Mouse (Mus musculus) retina, postnatal 7 days (tissue): ENCODE data around the gene Timm8a2.

Experiments
- DNase-seq: peaks from one replicate; pipeline ENCODE4 v3.0.0-alpha.2; 2012; ENCODE audit warnings: low read depth, low spot score

Gene Timm8a2

DNA sequence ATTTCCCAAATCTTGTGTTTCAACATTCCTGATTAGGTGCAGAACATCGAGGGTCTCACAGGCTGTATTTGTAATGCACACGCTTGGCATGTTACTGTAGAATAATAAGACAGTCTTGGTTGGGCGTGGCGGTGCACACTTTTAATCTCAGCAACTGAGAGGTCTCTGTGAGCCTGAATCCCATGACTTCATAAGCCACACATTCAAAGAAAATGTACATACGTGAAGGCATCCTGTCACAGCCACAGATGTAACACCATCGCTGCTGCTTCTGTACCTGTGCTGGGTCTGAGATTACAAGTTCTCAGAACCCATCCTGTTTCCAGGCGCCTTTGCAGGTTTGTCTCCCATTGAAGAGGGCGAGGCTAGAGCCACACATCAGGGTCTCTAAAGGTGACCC is 22.7 kb upstream of the Timm8a2 start:
- DNase-seq, result no peak

DNA sequence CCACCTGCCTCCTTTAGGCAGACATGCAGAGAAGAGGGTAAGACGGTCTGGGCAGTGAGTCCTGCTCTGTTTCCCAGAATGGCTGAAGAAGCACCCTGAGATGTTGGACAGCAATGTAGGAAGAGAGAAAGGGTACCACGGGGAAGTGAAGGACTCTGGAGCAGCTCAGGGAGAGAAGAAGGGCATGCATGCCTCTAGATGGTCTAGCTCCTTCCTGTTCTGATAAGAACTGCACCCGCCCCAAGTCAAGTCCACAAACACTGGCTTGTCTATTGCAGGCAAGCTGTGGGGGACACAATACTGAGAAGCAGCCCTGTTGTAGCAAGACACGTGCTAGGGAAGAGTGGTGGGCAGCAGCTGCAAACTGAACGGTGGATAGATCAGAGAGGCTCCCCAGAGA is 22.3 kb upstream of the Timm8a2 start:
- no peak for DNase-seq

DNA sequence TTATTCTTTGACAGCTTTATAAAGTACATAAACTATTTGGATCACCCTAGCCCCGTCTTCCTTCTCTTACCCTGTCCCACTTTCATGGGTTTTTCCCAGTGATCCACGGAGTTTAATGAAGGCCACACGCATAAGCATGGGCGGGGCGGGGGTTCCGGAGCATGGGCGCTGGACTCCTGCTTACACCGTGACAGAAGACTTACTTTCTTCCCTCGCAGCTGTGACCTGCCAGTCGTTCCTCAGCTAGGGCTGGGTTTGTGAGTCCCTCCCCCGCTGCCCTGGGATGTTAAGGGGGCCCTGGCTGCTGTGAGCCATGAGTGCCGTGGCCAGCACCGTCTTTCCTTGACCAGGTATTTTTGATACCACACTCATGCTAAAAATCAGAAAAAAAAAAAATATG is 21.7 kb upstream of the Timm8a2 start:
- no peak for DNase-seq

DNA sequence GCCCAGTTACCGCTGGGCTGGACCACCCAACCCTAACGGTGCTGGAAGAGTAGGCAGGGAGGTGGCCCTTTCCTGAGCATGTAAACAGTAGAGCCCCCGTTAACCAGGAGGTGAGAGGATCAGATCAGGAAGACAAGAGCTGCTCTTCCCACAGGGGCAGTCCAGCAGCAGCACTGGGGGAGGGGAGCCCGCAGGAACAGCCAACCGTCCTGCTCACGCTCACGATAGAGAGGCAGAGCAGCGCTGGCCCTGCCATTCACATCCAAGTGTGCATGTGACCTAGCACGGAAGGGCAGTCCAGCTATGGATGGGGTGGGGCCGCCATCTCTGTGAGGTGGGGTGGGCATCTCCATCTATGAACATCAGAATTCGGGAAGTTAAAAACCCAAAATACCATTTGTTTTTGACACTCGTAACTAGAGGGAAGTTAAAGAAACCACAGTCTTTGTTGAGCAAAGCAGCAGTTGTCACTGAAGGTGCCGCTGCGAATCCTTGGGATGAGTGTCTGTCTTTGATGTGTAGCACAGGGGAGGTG is 21.0 kb upstream of the Timm8a2 start:
- no peak for DNase-seq

DNA sequence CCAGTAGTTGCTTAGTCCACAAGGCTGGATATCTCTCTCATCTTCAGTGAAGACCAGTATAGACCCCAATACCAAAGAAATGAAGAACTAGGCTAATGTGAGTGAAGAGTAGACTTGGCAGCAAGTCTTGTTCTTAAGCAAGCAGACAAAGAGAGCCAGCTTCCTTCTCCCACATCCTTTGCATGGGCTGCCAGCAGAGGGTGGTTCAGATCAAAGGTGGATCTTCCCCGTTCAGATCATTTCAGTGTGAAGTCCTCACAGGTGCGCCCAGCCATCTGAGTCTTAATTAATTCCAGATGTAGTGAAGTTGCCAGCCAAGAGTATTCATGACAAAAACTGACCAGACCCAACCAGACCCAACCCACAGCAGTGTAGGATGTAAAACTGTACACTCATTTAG is 16.5 kb upstream of the Timm8a2 start:
- no peak for DNase-seq

DNA sequence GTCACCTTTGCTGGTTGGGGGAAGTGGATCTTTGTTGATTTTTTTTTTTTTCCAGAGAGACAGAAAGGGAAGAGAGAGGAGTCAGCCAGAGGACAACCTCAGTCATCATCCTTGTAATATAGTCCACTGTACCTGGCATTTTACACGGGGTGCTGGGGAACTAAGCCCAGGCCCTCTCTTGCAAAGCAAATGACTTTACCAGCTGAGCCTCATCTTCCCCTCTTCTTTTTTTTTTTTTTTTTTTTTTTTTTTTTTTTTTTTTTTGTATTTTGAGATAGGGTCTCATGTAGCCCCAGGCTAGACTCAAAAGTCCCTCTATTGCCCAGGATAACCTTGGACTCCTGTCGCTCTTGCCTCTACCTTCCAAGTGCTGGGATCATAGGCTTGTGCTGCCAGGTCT is 15.1 kb upstream of the Timm8a2 start:
- no peak for DNase-seq

DNA sequence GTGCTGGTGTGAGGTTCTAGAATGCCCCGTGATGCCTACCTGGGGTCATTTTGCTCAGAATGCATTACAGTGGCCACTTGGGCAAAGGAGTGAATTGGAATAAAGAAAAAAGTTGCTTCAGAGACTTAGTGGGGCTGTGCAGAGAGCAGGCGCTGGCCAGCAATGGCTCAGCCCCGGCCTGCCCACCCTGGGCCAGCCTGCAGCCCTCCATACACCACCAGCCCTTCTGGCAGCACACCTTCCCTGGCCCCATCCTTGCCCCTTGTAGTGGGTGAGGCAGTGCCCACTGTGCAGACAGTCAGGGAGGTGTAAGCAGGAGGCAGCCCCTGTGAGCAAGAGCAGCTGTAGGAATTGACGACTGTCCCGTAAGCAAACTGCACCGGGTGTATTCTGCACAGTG is 13.9 kb upstream of the Timm8a2 start:
- no peak for DNase-seq

DNA sequence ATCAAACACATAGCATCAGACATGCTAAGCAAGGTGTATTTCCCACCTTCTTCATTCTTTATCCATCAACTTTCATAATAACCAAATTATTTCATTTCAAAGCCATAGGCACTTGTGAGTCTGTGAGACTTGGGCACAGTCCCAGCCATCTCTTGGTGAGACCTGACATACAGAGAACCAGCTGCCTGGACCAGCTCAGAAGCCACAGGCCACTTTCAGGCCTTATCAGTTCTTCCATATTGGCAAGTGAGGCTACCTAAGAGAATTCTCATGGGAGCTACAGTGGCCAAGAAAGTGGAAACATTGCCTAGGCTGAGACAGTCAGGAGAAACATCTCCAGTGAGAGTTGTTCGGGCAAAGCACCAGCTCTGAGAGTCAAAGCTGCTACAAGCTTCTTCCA is 11.4 kb upstream of the Timm8a2 start:
- no peak for DNase-seq

DNA sequence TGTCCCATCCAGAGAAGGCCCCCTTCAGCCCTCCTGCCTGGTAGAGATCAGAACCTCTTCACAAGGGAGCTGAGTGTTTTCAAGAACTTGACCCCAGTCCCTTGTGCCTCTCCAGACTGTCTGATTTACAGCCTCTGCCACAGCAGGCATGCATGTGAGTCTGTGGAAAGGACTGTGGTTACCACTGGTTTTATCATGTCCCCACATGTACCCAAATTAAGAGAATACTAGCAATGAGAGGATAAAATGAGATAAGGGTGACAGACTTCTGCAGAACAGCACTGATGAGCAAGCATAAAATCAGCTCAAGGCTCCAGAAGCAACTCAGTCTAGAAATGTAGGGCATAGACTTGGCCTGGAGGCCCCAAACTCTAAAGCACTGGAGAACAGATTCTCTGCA is 10.5 kb upstream of the Timm8a2 start:
- DNase-seq, result no peak

DNA sequence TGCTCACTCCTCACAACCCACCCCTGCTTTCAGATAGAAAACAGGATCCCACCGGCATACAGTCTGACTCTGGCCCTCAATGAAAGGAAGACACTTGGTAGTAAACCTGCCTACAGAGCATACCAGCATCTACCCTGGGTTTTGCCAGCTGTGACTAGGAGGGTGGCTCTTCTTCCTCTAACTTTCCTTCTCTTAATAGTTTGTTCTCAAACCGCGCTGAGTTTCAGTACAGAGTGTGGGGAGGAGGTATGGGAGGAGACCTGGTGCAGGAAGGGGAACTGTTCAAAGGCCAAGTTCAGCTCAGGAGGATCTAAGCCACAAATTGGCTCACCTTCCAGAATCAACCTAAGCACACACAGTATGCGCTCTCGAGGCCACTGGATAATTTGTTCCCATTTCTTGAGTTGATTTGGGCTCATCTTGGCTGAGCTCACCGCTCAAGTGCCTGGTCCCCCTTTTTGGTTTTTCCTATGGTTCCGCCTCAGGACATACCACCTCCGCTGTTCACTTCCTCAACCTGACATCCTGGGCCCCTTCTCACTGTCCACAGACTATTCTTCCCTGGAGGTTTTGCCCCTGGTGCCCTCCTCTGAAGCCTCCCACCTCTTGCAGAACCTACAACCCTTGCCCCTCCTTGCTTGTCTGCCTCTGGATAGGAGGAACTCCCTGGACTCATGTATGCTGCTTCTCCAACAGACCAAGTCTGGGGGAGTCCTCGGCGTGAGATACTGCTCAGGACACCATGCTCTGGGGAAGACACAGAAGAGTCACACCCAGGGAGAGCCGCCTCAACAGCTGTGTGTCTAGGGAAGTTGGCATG is 5.3 kb upstream of the Timm8a2 start:
- DNase-seq, result no peak

DNA sequence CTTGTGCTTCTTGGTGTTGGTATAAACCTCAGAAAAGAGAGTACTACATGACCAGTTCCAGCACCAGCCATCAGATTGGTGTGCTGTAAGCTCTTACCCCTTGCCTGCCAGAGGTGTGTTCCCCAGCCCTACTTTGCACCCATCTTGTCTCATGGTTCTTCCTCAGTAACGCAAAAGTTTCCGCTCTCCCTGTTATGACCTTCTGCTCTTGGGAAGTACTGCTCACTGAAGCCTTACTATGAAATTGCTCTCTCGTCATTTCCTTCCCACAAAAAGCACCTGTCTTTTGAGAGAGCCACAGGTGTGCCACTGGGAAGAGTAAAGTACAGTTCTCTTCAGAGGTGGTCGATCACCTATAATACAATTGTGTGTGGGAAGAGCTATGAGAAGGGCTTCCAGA is 4.6 kb upstream of the Timm8a2 start:
- DNase-seq, result no peak

DNA sequence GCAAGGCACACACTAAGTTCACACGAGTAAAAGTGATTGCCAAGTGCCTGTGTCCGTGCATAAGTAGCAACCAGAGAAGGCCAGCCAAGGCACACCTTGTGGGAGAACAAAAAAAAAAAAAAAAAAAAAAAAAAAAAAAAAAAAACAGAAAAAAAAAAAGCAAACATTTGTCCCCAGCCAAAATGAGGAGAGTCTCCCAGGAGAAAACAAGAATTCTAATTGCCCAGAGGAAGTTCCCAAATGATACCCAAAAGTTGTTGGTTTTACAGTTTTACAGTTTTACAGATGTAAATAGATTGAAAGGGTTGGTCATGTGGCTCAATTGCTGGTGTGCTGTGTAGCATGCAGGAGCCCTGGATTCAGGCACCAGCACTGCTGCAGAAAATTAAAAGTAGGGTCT is 2.4 kb upstream of the Timm8a2 start:
- DNase-seq, result no peak

DNA sequence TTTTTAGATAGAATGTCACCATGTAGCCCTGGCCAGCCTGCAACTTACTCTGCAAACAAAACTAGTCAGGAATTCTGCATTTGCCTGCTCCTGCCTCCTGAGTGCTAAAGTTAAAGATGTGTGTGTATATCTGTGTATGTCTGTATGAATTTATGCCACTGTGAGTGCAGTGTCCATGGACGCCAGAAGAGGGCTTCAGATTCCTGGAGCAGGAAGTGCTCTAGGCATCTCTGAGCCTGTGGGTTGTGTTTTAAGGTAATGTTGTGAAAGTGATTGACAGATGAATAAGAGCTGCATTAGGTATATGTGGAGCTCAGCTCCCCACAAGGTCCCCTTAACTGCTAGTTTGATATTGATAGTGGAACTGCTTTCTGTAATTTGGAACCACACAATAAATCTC is 707 bp downstream of the Timm8a2 start:
- no peak for DNase-seq

DNA sequence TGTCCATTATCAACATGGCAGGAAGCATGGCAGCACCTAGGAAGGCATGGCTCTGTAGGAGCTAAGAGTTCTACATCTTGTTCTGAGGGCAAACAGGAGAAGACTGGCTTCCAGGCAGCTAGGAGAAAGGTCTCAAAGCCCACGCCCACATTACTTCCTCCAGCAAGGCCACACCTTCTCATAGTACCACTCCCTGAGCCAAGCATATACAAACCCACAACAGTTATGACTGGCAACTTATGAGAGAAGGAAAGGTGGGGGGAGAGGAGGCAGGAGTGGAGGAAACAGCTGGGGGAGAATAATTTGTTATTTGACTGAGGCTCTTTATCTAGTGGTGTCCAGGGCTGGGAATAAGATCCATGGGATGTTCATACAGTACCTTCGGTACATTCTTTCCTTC is 1.4 kb downstream of the Timm8a2 start:
- no peak for DNase-seq

DNA sequence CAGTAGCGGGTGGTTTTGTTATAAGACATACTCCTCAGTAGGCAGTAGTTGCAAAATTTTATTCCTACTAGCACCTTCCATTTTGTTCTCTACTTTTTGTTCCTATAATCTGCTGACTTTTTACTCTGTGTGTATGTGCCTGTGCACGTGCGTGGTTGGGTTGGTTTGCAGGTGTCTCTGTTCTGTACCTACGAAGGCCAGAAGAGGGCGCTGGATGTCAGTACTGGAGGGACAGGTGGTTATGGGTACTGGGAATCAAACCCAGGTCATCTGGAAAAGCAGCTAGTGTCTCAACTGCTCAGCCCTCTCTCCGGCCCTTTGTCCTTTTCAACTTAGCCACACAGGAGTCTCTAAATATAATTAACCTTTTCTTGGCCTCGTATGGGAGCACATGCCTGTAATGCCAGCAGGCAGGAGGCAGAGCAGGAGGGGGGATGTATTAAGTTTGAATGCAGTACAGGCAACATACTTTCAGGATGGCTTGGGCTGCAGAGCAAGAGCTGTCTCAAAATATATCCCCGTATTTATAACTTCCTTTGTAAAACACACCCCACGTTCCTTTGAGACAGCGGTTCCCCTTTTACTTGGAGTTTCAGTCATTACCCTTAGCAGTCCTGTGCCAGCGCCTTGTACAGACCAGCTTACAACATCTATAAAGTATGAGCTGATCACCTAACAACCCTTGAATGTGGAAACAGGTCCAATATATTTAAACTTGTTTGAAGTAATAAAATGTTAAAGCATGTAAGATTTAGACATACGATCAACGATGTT is 4.6 kb downstream of the Timm8a2 start:
- no peak for DNase-seq

DNA sequence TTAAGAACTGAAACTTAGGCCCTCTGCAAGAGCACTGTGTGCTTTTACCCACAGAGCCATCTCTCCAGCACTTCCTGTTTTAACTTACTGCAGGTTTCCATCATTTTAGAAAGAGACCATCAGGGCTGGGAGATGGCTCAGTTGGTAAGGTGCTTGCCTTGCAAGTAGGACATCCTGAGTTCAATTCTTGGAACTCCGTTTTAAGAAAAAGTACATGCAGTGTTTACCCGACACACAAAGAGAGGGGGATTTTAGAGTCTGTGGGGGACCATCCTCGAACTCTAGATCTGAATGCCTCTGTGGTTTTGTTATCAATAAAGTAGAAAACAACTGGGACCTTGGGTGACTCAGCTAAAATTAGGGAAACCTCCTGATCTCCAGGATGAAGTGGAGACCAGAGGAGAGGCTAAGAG is 6.9 kb downstream of the Timm8a2 start:
- no peak for DNase-seq

DNA sequence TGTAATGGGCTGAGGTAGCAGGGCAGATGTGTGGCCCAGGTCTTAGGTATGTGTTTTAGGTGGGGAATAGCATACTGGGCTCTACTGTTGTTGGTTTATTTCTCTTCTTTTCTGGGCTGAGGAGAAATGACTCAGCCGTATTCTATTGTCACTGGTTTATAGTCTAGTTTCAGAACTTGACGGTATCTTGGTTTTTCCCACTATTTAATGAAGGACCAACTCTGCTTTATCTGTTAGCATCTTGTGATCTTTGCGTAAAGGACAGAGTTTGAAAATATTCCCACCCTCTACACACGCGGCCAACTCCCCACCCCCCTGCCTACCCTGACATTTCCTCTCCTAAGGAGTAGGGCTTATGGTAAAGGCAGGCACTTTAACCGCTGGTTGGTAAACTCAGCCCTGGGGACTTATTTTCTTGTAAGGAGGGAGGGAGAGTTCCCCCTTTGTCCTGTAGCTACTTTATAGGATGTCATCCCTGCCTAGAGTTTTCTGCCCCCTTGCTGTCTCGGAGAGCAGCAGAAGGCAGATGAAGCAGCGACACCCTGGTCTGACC is 7.7 kb downstream of the Timm8a2 start:
- DNase-seq, result no peak

DNA sequence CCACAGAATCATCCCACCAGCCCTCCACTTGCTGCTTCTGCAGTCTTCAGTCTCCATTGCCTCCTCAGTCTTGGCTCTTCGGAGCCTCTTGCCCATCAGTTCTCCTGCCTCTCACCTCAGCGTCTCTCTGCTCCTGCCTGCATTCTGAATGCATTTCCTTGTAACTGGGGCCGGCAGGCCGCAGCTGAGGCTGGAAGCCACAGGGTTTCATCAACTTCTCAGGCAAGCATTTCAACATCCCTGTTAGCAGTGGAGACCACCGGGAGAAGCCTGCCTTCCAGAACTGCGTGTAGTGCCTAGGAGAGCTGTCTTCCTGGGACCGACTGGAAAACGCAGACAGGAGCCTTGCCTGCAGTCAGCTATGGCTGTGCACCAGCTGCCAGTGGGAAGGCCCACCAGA is 13.3 kb downstream of the Timm8a2 start:
- no peak for DNase-seq

DNA sequence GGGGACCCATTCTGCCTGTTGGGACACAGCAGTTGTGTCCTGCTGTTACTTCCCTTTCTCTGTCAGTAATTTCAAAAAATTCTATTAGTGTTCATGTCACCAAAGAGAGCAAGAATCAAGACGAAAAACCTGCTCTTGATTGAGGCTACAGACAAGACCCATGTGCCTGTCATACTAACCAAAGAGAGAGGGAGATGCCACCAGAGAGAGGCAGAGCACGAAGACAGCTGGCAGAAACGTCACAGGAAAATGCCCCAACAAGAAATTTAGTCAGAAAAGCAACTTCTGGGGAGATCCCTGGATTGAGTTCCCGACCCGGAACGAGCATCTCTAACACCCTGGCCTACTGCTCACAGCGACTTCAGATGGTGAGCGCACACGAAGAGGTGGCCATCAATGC is 14.3 kb downstream of the Timm8a2 start:
- DNase-seq, result no peak

DNA sequence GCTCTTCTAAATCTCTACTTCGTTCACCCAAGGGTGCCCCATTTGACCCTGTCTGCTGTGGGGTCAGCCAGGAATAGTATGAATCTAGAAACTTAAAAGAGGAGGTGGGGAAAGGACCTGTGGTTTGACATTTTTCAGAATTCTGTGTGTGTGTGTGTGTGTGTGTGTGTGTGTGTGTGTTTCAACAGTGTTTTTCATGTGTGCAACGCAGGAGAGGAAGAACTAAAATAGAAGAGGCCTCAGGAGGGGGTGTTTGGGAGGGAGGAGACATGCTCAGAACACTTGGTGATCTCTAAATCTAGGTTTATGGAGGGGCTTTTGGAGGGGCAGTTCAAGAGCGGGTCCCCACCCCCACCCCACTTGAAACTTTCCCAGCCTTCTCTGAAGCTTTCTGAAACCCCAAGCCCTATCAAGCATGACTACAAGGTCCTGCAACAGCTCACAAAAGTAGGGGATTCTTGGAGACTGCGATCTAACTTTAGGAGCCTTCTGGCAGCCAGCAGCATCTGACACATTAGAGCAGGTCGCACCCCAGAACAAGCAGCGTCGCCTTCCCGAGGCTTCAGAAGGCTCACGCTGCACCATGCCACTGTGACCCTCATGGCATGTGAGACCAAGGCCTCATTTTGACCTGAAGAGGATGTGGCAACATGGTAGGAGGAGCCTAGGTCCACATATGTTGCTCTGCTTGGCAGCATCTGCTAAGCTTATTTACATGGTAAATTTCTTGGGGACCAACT is 18.6 kb downstream of the Timm8a2 start:
- DNase-seq, result no peak

DNA sequence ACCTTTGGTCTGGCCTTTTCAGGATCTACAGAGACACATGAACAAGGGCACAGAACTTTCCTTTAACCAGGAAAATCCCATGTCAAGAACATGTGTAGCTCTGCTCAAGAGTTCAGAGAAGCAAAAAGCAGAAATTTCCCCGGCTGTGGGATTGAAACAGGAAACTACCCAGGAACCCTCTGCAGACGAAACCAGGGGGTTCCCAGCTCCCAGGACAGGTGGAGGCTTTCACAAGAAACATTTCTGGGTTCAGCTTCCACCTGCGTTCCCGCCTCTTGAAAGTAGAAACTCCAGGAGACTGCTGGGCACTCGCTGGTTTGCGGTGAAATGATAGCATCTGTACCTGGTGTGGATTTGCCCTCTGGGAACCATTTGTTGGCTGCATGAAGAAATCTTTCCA is 22.4 kb downstream of the Timm8a2 start:
- no peak for DNase-seq

DNA sequence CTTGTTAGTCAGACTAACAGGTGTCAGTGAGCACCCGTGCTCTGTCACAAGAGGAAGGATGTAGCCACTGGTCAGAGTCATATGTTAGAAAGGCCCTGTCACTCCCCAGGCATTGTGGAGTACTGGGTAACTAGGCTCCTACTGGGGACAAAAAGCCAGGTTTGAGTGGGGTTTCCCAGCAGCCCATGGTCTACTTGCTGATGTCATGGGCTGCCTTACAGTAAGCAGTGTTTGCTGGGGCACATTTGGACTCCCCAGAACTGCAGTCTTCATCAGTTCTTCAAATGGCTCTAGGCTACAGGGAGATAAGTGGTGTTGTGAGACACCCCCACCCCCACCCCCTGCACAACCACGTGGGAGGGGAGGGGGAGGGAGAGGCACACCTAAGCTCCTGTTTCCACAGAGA is 23.5 kb downstream of the Timm8a2 start:
- DNase-seq, result no peak
